Mouse (Mus musculus): Measurements from ENCODE around the gene Tpk1.

DNA sequence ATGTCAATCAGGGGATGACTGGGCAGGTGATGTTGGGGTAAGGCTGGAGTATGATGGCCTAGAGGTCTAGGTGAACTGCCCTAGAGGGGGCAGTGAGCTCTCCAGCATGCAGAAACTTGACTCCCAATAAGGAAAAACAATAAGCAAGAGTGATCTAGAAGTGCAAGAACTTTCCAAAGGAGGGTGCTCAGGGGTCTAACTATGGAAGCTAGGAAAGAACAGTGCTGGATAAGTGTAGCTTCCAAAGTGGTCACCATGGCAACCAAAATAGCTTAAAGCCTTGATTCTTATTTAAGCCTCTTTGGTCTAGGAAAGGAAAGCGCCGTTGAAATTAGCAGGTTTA lies 368.6 kb downstream of the Tpk1 start:
- TF ChIP-seq CTCF (IDR thresholded peaks at IDR 0.05 in 2 of 3, conservative IDR thresholded peaks at IDR 0.05 in 1 of 3; ENCODE audit: control insufficient read depth in 1 of 3, insufficient read depth in 1 of 3, low read depth in 2 of 3, low read length in 3 of 3, poor library complexity in 1 of 3, severe bottlenecking in 1 of 3) (no peak; a peak in 1 of 6 replicates), MAX (IDR thresholded peaks at IDR 0.05; ENCODE audit: low read length) (no peak), SMC3 (IDR thresholded peaks at IDR 0.05; ENCODE audit: low read depth, low read length) (no peak), POLR2AphosphoS2 (IDR thresholded peaks at IDR 0.05; ENCODE audit: low read length) (no peak), EP300 (IDR thresholded peaks at IDR 0.05; ENCODE audit: low read depth in 1 of 2, low read length in 2 of 2) (no peak), POLR2A (IDR thresholded peaks at IDR 0.05; ENCODE audit: control insufficient read depth in 1 of 2, insufficient read depth in 1 of 2, low read depth in 1 of 2, low read length in 2 of 2, poor library complexity in 1 of 2) (no peak), ELF1 (IDR thresholded peaks at IDR 0.05; ENCODE audit: low read depth, low read length) (no peak), TBP (IDR thresholded peaks at IDR 0.05; ENCODE audit: low read depth, low read length) (no peak), ZNF384 (IDR thresholded peaks at IDR 0.05; ENCODE audit: low read depth, low read length) (no peak)
